Mouse (Mus musculus) forebrain, embryonic 11.5 days (tissue): ENCODE data around the gene Ctsg. TPM values are rescaled to one million over a fixed set of nuclear protein-coding genes. Genes with fewer than 3 reads are reported as not detected.
"Not testable (repeated sequence)": the region's sequence is repeated elsewhere in the genome, so short reads cannot be mapped to it uniquely, and the experiment has no call there.

ENCODE experiments used
- ATAC-seq: fragments of 200-750 bp; cut with Nextera tagmentation; replicated peaks from 2 replicates; pipeline ENCODE4 v1.8.0; 2017; ENCODE audit warnings: moderate TSS enrichment; ENCODE audit not compliant: low FRiP score
- DNase-seq: peaks from one replicate; pipeline ENCODE4 v3.0.0-alpha.2; 2017; ENCODE audit warnings: low spot score
- H3K27ac ChIP-seq: fragments of 300-500 bp; sonication (generic); 2 replicates; pipeline ENCODE4 v1.5.1; 2014; ENCODE audit warnings: low read depth, low read length
- H3K27me3 ChIP-seq: fragments of 300-500 bp; sonication (generic); 2 replicates; pipeline ENCODE4 v1.6.1; 2014; ENCODE audit warnings: mild to moderate bottlenecking, low read length, mixed read lengths; ENCODE audit not compliant: control insufficient read depth, insufficient read depth
- H3K36me3 ChIP-seq: fragments of 300-500 bp; sonication (generic); 2 replicates; pipeline ENCODE4 v1.6.1; 2014; ENCODE audit warnings: mild to moderate bottlenecking, low read length, moderate library complexity, mixed read lengths; ENCODE audit not compliant: control insufficient read depth, insufficient read depth
- H3K4me1 ChIP-seq: fragments of 300-500 bp; sonication (generic); replicated peaks from 2 replicates; pipeline ENCODE4 v1.6.1; 2014; ENCODE audit warnings: low read length, mixed read lengths; ENCODE audit not compliant: control insufficient read depth, insufficient read depth
- H3K4me2 ChIP-seq: fragments of 300-500 bp; sonication (generic); 2 replicates; pipeline ENCODE4 v1.6.1; 2014; ENCODE audit warnings: low read depth, mild to moderate bottlenecking, low read length, moderate library complexity, mixed read lengths; ENCODE audit not compliant: severe bottlenecking
- H3K4me3 ChIP-seq: fragments of 300-500 bp; sonication (generic); 2 replicates; pipeline ENCODE4 v1.5.1; 2014; ENCODE audit warnings: low read depth, low read length
- H3K9ac ChIP-seq: fragments of 300-500 bp; sonication (generic); 2 replicates; pipeline ENCODE4 v1.6.1; 2014; ENCODE audit warnings: low read length
- H3K9me3 ChIP-seq: fragments of 300-500 bp; sonication (generic); 2 replicates; pipeline ENCODE4 v1.6.1; 2016; ENCODE audit warnings: low read length, mixed read lengths; ENCODE audit not compliant: control insufficient read depth
- WGBS: fragments of 180-500 bp; shearing (Covaris S2); extraction: QIAGEN DNeasy Blood & Tissue Kit; methylation state at CpG from one replicate; pipeline ENCODE4 v1.1.7; 2014; 5-methylcytosine and 5-hydroxymethylcytosine counted together
- polyA plus RNA-seq: library from polyadenylated mRNA; unstranded; fragments of >200 nt; fragmentation: Nextera tagmentation; extraction: Ambion mirVana; gene quantifications from 2 replicates; pipeline ENCODE4 v1.2.1, GENCODE M21; 2014

Ctsg gene
- not detected in 2 replicates for polyA plus RNA-seq

GRCm38 (mm10) chr14:56102386-56102785, at the start of gene Ctsg:
Gene Ctsg (minus strand): TSS chr14:56102574.
- WGBS = 82% methylated on average over 10 of the region's 10 CpGs
- Histone ChIP-seq H3K4me2 (no peak within 1 kb of the TSS), H3K27ac (no peak within 1 kb of the TSS), H3K4me1 (no peaks in the 10 kb centered on the region), H3K9ac (no peak within 1 kb of the TSS), H3K27me3 (no peaks in the 10 kb centered on the region), H3K36me3 (no peaks in the 10 kb centered on the region), H3K4me3 (no peak within 1 kb of the TSS), H3K9me3 (no peaks in the 10 kb centered on the region)
- DNase-seq (no peak), ATAC-seq (no peak)

GRCm38 (mm10) chr14:56133675-56134074, 31.3 kb upstream of the Ctsg start:
- H3K4me1 ChIP-seq, H3K9me3 ChIP-seq, H3K9ac ChIP-seq, DNase-seq, H3K4me2 ChIP-seq, H3K27me3 ChIP-seq, ATAC-seq, H3K27ac ChIP-seq, H3K4me3 ChIP-seq, H3K36me3 ChIP-seq: not testable (repeated sequence)
- WGBS = 91% methylated on average over 1 of the region's 1 CpGs

- not testable (repeated sequence) for H3K4me2 ChIP-seq, H3K27ac ChIP-seq, H3K9ac ChIP-seq, H3K9me3 ChIP-seq, H3K27me3 ChIP-seq, H3K4me3 ChIP-seq, H3K36me3 ChIP-seq, H3K4me1 ChIP-seq, ATAC-seq, DNase-seq
- 86% methylated on average over 2 of the region's 2 CpGs for WGBS
Observed at GRCm38 (mm10) chr14:56132508-56132907, 30.1 kb upstream of the Ctsg start, which contains the start of gene Gzmd. Gene Gzmd (minus strand): TSS chr14:56132608.

- 44% methylated on average over 3 of the region's 3 CpGs for WGBS
- no peak overlapping the region for H3K27ac ChIP-seq
- H3K4me3 ChIP-seq = no peak overlapping the region
- H3K27me3 ChIP-seq = no peaks in the 10 kb centered on the region
- H3K4me2 ChIP-seq = no peak overlapping the region
- no peaks in the 10 kb centered on the region for H3K9me3 ChIP-seq
- no peak overlapping the region for H3K9ac ChIP-seq
- no peaks in the 10 kb centered on the region for H3K36me3 ChIP-seq
- ATAC-seq = no peak
- H3K4me1 ChIP-seq = no peaks in the 10 kb centered on the region
- no peak for DNase-seq
Observed at GRCm38 (mm10) chr14:56128341-56128740, 26.0 kb upstream of the Ctsg start.

- H3K27ac ChIP-seq = no peak overlapping the region
- WGBS = 76% methylated on average over 3 of the region's 3 CpGs
- DNase-seq = no peak
- no peak overlapping the region for H3K4me2 ChIP-seq
- ATAC-seq = no peak
- H3K9me3 ChIP-seq = no peaks in the 10 kb centered on the region
- no peaks in the 10 kb centered on the region for H3K27me3 ChIP-seq
- H3K4me1 ChIP-seq = no peaks in the 10 kb centered on the region
- no peaks in the 10 kb centered on the region for H3K36me3 ChIP-seq
- H3K9ac ChIP-seq = no peak overlapping the region
- H3K4me3 ChIP-seq = no peak overlapping the region
Observed at GRCm38 (mm10) chr14:56123516-56123915, 21.1 kb upstream of the Ctsg start.

- Histone ChIP-seq H3K27me3 (no peaks in the 10 kb centered on the region), H3K36me3 (no peaks in the 10 kb centered on the region), H3K4me2 (no peak within 1 kb of the TSS), H3K9me3 (no peaks in the 10 kb centered on the region), H3K9ac (no peak within 1 kb of the TSS), H3K4me1 (no peaks in the 10 kb centered on the region), H3K27ac (no peak within 1 kb of the TSS), H3K4me3 (no peak within 1 kb of the TSS)
- no peak for DNase-seq
- ATAC-seq = no peak
Observed at GRCm38 (mm10) chr14:56120525-56120924, 18.2 kb upstream of the Ctsg start, which contains the start of gene Gzme. Gene Gzme (minus strand): TSS chr14:56120625.

GRCm38 (mm10) chr14:56115531-56116310, 13.3 kb upstream of the Ctsg start:
- H3K4me2 ChIP-seq, H3K27ac ChIP-seq, ATAC-seq, H3K36me3 ChIP-seq, H3K9me3 ChIP-seq, DNase-seq, H3K4me1 ChIP-seq, H3K4me3 ChIP-seq, H3K27me3 ChIP-seq, H3K9ac ChIP-seq: not testable (repeated sequence)
- WGBS = 92% methylated on average over 33 of the region's 33 CpGs

- Histone ChIP-seq H3K27me3 (no peaks in the 10 kb centered on the region), H3K9me3 (no peaks in the 10 kb centered on the region), H3K4me3 (no peak overlapping the region), H3K4me2 (no peak overlapping the region), H3K4me1 (no peaks in the 10 kb centered on the region), H3K36me3 (no peaks in the 10 kb centered on the region), H3K9ac (no peak overlapping the region), H3K27ac (no peak overlapping the region)
- ATAC-seq = no peak
- no peak for DNase-seq
- WGBS = 89% methylated on average over 13 of the region's 13 CpGs
Observed at GRCm38 (mm10) chr14:56105447-56106180, 3.2 kb upstream of the Ctsg start.
